Mouse (Mus musculus): ENCODE results near the gene Tnfrsf13b. TPM values are rescaled to one million over a fixed set of nuclear protein-coding genes. Genes with fewer than 3 reads are reported as not detected.
"Not testable (repeated sequence)": the region's sequence is repeated elsewhere in the genome, so short reads cannot be mapped to it uniquely, and the experiment has no call there.

The Tnfrsf13b gene
- polyA plus RNA-seq, 1 experiment from 2014 or later: 1.8 TPM

DNA sequence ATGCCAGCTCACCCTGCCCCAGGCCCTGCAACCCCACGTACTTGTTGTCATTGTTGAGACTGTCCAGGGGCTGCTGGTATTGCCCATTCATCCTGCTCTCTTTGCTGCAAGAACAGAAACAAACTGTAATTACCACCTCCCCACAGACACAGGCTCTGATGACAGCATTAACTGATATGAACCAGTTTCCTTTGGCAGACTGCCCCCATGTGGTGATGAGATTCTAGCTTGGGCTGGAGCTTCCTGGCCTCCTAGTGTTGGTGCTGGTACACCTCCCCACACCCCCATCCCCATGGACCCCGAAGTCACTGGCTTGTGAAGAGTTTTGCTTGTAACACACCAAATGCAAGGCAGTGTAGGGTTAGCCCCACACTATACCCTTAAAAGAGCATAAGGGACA, 29.2 kb downstream of the Tnfrsf13b start:
- Histone ChIP-seq H3K4me2 (no peak overlapping the region), H3K4me1 (replicated peaks) (0 out of 2 replicates have a peak, but pooled peaks cover 2% of the 10 kb centered on the region), H3K4me3 (no peak overlapping the region), H3K36me3 (peaks cover 93% of the 10 kb centered on the region), H3K27me3 (no peaks in the 10 kb centered on the region), H3K9ac (no peak overlapping the region), H3K9me3 (replicated peaks) (no peaks in the 10 kb centered on the region), H3K27ac (no peak overlapping the region)
- no peak; the same call in 1 of the 2 replicates for ATAC-seq (replicated peaks; ENCODE audit: insufficient number of reproducible peaks, insufficient read depth, low FRiP score, low read depth)
- WGBS: 53% methylated on average over 2 of the region's 2 CpGs

GRCm38 (mm10) chr11:61158141-61158540, 31.6 kb downstream of the Tnfrsf13b start:
- peaks cover 98% of the 10 kb centered on the region for H3K36me3 ChIP-seq
- H3K27me3 ChIP-seq: no peaks in the 10 kb centered on the region
- H3K9ac ChIP-seq: no peak overlapping the region
- H3K4me3 ChIP-seq: no peak overlapping the region
- no peak overlapping the region for H3K4me2 ChIP-seq
- ATAC-seq (replicated peaks; ENCODE audit: insufficient number of reproducible peaks, insufficient read depth, low FRiP score, low read depth): no peak
- no peak overlapping the region for H3K27ac ChIP-seq
- 0 out of 2 replicates have a peak, but pooled peaks cover 2% of the 10 kb centered on the region for H3K4me1 ChIP-seq (replicated peaks)
- no peaks in the 10 kb centered on the region for H3K9me3 ChIP-seq (replicated peaks)
- WGBS: 78% methylated on average over 3 of the region's 3 CpGs

DNA sequence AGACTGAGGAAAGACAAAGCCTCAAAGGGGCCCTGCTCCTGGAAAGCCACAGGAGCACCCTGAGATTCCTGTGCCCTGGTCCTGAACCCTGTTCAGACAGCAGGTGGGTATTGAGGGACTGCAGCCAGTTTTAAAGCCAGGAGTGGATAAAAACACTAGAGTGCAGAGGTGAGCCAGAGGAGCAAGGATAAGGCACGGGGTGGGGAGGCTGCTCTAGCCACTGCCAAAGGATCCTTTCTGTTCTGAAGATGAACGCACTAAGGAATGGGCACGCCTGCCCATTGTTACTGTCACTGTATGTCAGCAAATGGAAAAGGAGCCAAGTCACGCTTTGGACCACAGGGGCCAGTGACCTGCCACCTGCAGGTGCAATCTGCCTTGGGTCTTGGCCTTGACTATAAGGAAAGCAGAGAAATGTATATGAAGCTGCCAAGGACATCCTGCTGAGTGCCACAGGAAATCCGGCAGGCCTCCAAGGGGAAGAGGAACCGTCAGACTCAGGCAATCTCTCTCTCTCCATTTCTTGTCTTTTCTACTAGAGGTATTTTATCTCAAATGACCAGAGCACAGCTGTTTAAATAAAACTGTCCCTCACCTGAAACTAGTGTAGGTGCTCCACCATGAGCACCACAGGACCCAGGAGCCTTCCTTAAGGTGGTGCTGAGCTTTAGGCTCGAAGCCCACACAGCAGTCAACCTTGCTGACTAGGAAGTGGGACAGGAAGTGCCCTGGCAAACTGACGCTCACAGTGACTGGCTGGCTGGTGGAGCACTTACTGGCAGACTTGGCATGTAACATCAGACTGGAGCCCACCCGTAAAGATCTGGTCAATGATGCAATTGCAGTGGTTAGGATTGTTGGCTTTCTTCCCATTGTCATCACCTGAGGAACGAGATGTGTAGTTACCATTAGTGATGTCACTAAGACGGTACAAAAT, 33.5 kb downstream of the Tnfrsf13b start:
- no peaks in the 10 kb centered on the region for H3K27me3 ChIP-seq
- no peak overlapping the region for H3K4me2 ChIP-seq
- no peak overlapping the region for H3K27ac ChIP-seq
- no peak for ATAC-seq (replicated peaks; ENCODE audit: insufficient number of reproducible peaks, insufficient read depth, low FRiP score, low read depth)
- no peak overlapping the region for H3K9ac ChIP-seq
- H3K9me3 ChIP-seq (replicated peaks): no peaks in the 10 kb centered on the region
- 0 out of 2 replicates have a peak, but pooled peaks cover 2% of the 10 kb centered on the region for H3K4me1 ChIP-seq (replicated peaks)
- peaks cover 98% of the 10 kb centered on the region for H3K36me3 ChIP-seq
- 66% methylated on average over 11 of the region's 11 CpGs for WGBS
- no peak overlapping the region for H3K4me3 ChIP-seq

- ATAC-seq (replicated peaks; ENCODE audit: insufficient number of reproducible peaks, insufficient read depth, low FRiP score, low read depth): no peak
- Histone ChIP-seq H3K27ac (no peak overlapping the region), H3K27me3 (no peaks in the 10 kb centered on the region), H3K4me2 (no peak overlapping the region), H3K4me3 (no peak overlapping the region), H3K36me3 (peaks cover 100% of the 10 kb centered on the region), H3K4me1 (replicated peaks) (no peaks in the 10 kb centered on the region), H3K9ac (no peak overlapping the region), H3K9me3 (replicated peaks) (no peaks in the 10 kb centered on the region)
- WGBS: 91% methylated on average over 13 of the region's 13 CpGs
Observed at GRCm38 (mm10) chr11:61161121-61161520, 34.6 kb downstream of the Tnfrsf13b start.

DNA sequence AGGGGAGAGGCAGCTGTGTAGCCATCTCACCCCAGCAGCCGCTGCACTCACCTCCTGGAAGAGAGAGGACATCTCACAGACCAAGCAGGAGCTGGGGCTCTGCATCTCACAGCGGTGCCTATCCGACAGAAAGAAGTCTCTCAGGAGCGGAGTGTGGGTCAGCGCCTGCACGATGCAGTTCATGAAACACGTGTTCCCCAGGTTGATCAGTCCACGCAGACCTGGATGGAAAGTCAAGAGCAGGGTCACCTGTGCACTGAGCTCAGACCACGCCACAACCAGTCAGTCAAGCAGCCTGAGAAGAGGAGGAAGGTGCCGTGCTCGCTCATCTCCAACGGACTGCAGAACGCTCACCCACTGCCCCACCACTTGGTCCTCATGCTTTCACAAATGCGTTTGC, 36.2 kb downstream of the Tnfrsf13b start:
- ATAC-seq (replicated peaks; ENCODE audit: insufficient number of reproducible peaks, insufficient read depth, low FRiP score, low read depth): no peak
- Histone ChIP-seq H3K9me3 (replicated peaks) (no peaks in the 10 kb centered on the region), H3K4me1 (replicated peaks) (no peaks in the 10 kb centered on the region), H3K4me2 (no peak overlapping the region), H3K9ac (no peak overlapping the region), H3K27me3 (no peaks in the 10 kb centered on the region), H3K27ac (no peak overlapping the region), H3K36me3 (peaks cover 97% of the 10 kb centered on the region), H3K4me3 (no peak overlapping the region)
- WGBS: 95% methylated on average over 14 of the region's 14 CpGs

GRCm38 (mm10) chr11:61163341-61163740, 36.8 kb downstream of the Tnfrsf13b start:
- Histone ChIP-seq H3K9me3 (replicated peaks) (no peaks in the 10 kb centered on the region), H3K27me3 (no peaks in the 10 kb centered on the region), H3K36me3 (peaks cover 91% of the 10 kb centered on the region), H3K27ac (no peak overlapping the region), H3K4me3 (no peak overlapping the region), H3K4me1 (replicated peaks) (peaks cover 4% of the 10 kb centered on the region), H3K9ac (no peak overlapping the region), H3K4me2 (no peak overlapping the region)
- 79% methylated on average over 3 of the region's 3 CpGs for WGBS
- ATAC-seq (replicated peaks; ENCODE audit: insufficient number of reproducible peaks, insufficient read depth, low FRiP score, low read depth): no peak

DNA sequence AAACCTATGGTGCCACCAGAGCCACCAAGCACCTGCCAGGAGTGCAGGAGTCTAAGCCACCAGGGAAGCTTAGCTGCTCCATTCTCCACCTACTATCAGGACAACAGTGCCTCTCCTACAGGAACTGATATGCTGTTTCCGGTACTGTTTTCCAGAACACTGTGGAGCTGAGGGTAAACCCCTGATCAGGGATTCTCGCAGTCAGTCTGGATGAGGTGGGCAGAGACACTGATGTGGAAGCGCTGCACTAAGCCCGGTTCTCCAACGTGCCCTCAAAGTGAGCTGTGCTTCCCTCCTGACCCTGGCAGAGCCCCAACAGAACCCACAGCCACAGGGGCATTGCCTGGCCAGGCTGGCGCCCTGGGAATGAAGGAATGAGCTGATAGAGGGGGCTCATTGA, 37.8 kb downstream of the Tnfrsf13b start:
- no peak overlapping the region for H3K9ac ChIP-seq
- H3K27me3 ChIP-seq: no peaks in the 10 kb centered on the region
- no peak overlapping the region for H3K4me3 ChIP-seq
- 78% methylated on average over 6 of the region's 6 CpGs for WGBS
- peaks cover 81% of the 10 kb centered on the region for H3K36me3 ChIP-seq
- no peaks in the 10 kb centered on the region for H3K9me3 ChIP-seq (replicated peaks)
- ATAC-seq (replicated peaks; ENCODE audit: insufficient number of reproducible peaks, insufficient read depth, low FRiP score, low read depth): no peak
- no peak overlapping the region for H3K4me2 ChIP-seq
- H3K4me1 ChIP-seq (replicated peaks): peaks cover 13% of the 10 kb centered on the region
- no peak overlapping the region for H3K27ac ChIP-seq

DNA sequence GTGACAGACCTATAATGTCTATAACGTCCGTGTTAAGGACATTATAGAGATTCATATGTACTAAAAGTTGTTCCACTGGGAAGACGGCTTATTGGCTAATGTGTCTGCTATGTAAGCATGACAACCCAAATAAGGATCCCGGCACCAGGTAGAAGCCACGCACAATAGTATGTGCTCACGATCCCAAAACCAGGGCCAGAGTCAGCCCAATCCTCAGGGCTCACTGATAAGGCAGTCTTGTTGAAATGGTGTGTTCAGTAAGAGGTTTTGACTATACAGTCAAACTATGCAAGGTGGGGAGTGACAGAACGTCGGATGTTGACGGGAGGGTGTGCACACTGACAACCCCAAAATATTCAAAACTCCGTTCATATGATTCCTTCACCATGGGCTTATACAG, 38.3 kb downstream of the Tnfrsf13b start:
- H3K27me3 ChIP-seq: no peaks in the 10 kb centered on the region
- no peak overlapping the region for H3K27ac ChIP-seq
- H3K4me2 ChIP-seq: no peak overlapping the region
- H3K4me3 ChIP-seq: no peak overlapping the region
- H3K4me1 ChIP-seq (replicated peaks): peaks cover 13% of the 10 kb centered on the region
- no peak for ATAC-seq (replicated peaks; ENCODE audit: insufficient number of reproducible peaks, insufficient read depth, low FRiP score, low read depth)
- 88% methylated on average over 10 of the region's 10 CpGs for WGBS
- no peaks in the 10 kb centered on the region for H3K9me3 ChIP-seq (replicated peaks)
- H3K9ac ChIP-seq: no peak overlapping the region
- H3K36me3 ChIP-seq: peaks cover 76% of the 10 kb centered on the region

DNA sequence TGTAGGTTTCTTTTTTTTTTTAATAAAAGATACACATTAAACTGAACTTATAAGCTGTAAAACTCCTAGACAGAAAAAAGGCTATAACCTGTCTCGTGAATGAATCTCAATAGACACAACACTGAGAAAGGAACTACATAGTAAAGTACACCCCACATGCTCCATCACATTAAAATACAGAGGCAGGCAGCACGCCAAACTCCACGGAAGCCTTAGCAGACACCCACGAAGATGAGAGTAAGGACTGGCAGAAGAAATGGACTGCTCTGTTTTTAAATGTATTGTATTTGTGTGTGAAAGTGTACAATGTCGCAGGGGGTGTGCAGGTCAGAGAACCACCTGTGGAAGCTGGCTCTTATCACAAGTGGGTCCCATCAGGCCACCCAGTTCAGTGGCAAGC, 43.6 kb downstream of the Tnfrsf13b start:
- 78% methylated on average over 5 of the region's 5 CpGs for WGBS
- no peaks in the 10 kb centered on the region for H3K27me3 ChIP-seq
- peaks cover 34% of the 10 kb centered on the region for H3K4me1 ChIP-seq (replicated peaks)
- no peaks in the 10 kb centered on the region for H3K9me3 ChIP-seq (replicated peaks)
- H3K36me3 ChIP-seq: peaks cover 25% of the 10 kb centered on the region
- H3K9ac ChIP-seq: no peak overlapping the region
- H3K4me3 ChIP-seq: no peak overlapping the region
- ATAC-seq (replicated peaks; ENCODE audit: insufficient number of reproducible peaks, insufficient read depth, low FRiP score, low read depth): no peak
- no peak overlapping the region for H3K4me2 ChIP-seq
- H3K27ac ChIP-seq: no peak overlapping the region

DNA sequence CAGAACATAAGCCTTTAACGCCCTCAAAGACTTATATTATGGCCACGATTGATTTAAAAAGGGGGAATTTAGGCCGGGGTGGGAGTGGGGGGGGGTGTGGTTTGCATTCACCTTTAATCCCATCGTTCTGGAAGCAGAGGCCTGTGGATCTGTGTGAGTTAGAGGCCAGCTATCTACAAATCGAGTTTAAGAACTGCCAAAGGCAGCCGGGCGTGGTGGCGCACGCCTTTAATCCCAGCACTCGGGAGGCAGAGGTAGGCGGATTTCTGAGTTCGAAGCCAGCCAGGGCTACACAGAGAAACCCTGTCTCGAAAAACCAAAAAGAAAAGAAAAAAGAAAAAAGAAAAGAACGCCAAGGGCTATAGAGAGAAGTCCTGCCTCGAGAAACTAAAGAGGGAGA, 46.9 kb downstream of the Tnfrsf13b start:
- not testable (repeated sequence) for H3K27me3 ChIP-seq; H3K36me3 ChIP-seq; H3K9me3 ChIP-seq (replicated peaks); H3K27ac ChIP-seq; ATAC-seq (replicated peaks; ENCODE audit: insufficient number of reproducible peaks, insufficient read depth, low FRiP score, low read depth)
- H3K4me1 ChIP-seq (replicated peaks): peaks cover 30% of the 10 kb centered on the region
- WGBS: 30% methylated on average over 15 of the region's 15 CpGs
- H3K4me3 ChIP-seq: peak overlapping the region; percentile 100
- H3K9ac ChIP-seq: peak overlapping the region; percentile 100
- peak overlapping the region; percentile 85 for H3K4me2 ChIP-seq

- peak; percentile 38 for ATAC-seq (replicated peaks; ENCODE audit: insufficient number of reproducible peaks, insufficient read depth, low FRiP score, low read depth)
- H3K27me3 ChIP-seq: no peaks in the 10 kb centered on the region
- peak overlapping the region; percentile 85 for H3K4me2 ChIP-seq
- H3K9ac ChIP-seq: peak overlapping the region; percentile 100
- peak overlapping the region; percentile 100 for H3K4me3 ChIP-seq
- WGBS: under 1% methylated on average over 28 of the region's 28 CpGs
- peaks cover 22% of the 10 kb centered on the region for H3K4me1 ChIP-seq (replicated peaks)
- 0 out of 2 replicates have a peak, but pooled peaks cover 2% of the 10 kb centered on the region for H3K36me3 ChIP-seq
- peak overlapping the region; percentile 99 for H3K27ac ChIP-seq
- no peaks in the 10 kb centered on the region for H3K9me3 ChIP-seq (replicated peaks)
Observed at GRCm38 (mm10) chr11:61174291-61174820, 47.8 kb downstream of the Tnfrsf13b start.
